Mouse (Mus musculus): ENCODE data around the gene Serpina1f. TPM values are rescaled to one million over a fixed set of nuclear protein-coding genes. Genes with fewer than 3 reads are reported as not detected.

The Serpina1f gene
- polyA plus RNA-seq (2014; fragmentation: Illumina TruSeq; extraction: RNeasy Lipid Tissue Mini Kit (QIAGEN cat#74804); ENCODE audit: low read depth, low replicate concordance): not detected

DNA sequence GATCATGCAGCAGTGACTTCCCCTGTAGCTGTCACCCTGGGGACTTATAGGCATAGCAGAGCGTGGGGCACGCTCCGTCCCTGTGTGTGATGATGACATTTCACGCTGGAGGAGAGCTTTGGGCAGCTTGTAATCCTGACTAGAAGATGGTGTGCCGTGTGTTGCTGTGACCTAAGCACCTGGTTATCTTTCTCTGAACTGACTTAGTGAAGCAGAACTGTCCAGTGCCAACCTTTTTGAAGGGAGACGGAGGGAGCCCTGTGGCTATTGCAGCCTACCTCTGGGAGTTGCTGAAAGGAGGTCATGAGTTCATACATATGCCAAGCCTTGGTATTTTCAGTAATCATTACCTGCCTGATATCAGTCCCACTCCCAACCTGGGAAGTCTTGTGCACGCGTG is at the start of gene Serpina1f:
Gene Serpina1f (minus strand): TSS at position 101 of the 400 bp plus-strand sequence.

DNA sequence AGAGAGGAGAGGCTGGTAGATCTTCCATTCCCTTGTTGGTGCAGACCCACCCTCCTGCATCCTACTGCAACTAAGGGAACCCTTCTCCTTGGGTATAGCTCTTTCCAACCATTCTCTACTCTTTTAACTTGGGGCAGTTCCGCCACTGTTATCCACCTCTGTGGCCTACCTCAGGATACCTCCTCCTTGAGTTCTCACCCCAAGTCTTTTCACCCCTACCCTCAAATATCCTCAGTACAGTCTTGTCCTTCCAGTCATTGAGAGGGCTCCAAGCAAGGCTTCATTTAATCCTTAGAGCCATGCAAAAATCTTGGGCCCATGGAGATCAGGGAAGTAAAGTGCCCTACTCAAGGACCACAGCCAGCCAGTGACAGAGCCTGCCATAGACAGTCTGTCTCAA is 19.3 kb downstream of the Serpina1f start, which contains the start of gene Serpina16:
Gene Serpina16 (minus strand): TSS at position 101 of the 400 bp plus-strand sequence.

DNA sequence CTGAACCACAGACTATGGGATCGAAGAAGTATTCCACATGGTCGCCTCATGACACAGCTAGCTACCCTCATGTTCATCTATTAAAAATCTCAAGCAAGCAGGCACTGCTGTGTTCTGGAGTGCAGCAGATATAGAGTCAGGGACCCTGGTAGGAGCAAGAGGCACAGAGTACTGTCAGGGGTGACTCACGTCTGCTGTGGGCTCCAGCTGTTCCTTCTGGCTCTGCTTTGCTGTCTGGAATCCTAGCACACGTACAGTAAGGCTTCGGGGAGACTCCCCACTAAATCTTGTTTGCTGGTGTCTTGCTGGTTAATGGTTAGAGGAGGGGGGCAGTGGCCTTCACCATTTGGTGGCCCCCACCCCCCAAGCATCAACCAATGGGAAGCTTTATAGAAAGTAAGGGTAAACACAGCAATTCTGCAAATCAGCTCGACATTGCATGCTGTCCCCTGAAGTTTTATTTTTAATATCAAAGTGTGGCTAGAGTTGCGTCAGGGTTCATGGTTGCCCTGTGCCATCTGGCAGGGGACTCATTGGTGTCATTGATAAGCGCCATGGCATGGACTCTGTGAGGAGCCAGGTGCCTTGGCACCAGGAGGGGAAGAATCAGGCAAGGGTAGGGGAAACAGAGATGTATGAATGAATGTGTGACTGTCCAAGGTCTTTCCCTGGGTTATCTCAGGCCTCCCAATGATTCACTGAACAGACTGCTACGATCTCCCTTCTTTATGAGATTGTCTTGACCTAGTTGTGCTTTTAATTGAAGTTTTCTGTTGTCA is 38.3 kb downstream of the Serpina1f start, which contains the start of gene Serpina6:
Gene Serpina6 (minus strand): TSS at position 365 of the 779 bp plus-strand sequence.

Other genes starting within 250 kb of the Serpina1f start
- gene Ifi27l2b, start 238.3 kb downstream of the Serpina1f start, polyA plus RNA-seq (2014; fragmentation: Illumina TruSeq; extraction: RNeasy Lipid Tissue Mini Kit (QIAGEN cat#74804); ENCODE audit: low read depth, low replicate concordance): not detected
- 10.7 TPM for gene Ppp4r4, start 163.2 kb downstream of the Serpina1f start, polyA plus RNA-seq (2014; fragmentation: Illumina TruSeq; extraction: RNeasy Lipid Tissue Mini Kit (QIAGEN cat#74804); ENCODE audit: low read depth, low replicate concordance)
- not detected for gene Serpina10, start 64.1 kb downstream of the Serpina1f start, polyA plus RNA-seq (2014; fragmentation: Illumina TruSeq; extraction: RNeasy Lipid Tissue Mini Kit (QIAGEN cat#74804); ENCODE audit: low read depth, low replicate concordance)
- gene Serpina6, start 38.3 kb downstream of the Serpina1f start, polyA plus RNA-seq (2014; fragmentation: Illumina TruSeq; extraction: RNeasy Lipid Tissue Mini Kit (QIAGEN cat#74804); ENCODE audit: low read depth, low replicate concordance): 0.76 TPM
- not detected for gene Serpina16, start 19.4 kb downstream of the Serpina1f start, polyA plus RNA-seq (2014; fragmentation: Illumina TruSeq; extraction: RNeasy Lipid Tissue Mini Kit (QIAGEN cat#74804); ENCODE audit: low read depth, low replicate concordance)
- 0.52 TPM for gene Serpina1d, start 78.1 kb upstream of the Serpina1f start, polyA plus RNA-seq (2014; fragmentation: Illumina TruSeq; extraction: RNeasy Lipid Tissue Mini Kit (QIAGEN cat#74804); ENCODE audit: low read depth, low replicate concordance)
- not detected for gene Serpina1b, start 134.8 kb upstream of the Serpina1f start, polyA plus RNA-seq (2014; fragmentation: Illumina TruSeq; extraction: RNeasy Lipid Tissue Mini Kit (QIAGEN cat#74804); ENCODE audit: low read depth, low replicate concordance)
- gene Serpina1a, start 168.0 kb upstream of the Serpina1f start, polyA plus RNA-seq (2014; fragmentation: Illumina TruSeq; extraction: RNeasy Lipid Tissue Mini Kit (QIAGEN cat#74804); ENCODE audit: low read depth, low replicate concordance): not detected
- gene Serpina1c, start 209.4 kb upstream of the Serpina1f start, polyA plus RNA-seq (2014; fragmentation: Illumina TruSeq; extraction: RNeasy Lipid Tissue Mini Kit (QIAGEN cat#74804); ENCODE audit: low read depth, low replicate concordance): not detected